Mouse (Mus musculus) thymus, adult 2 months (tissue): Measurements from ENCODE around the gene Stap1. TPM values are rescaled to one million over a fixed set of nuclear protein-coding genes. Genes with fewer than 3 reads are reported as not detected.
A peak's percentile ranks its signal among the peaks of the same experiment; 100 is the strongest.

Source experiments
- DNase-seq: peaks from one replicate; pipeline ENCODE4 v3.0.0; 2021
- H3K27ac ChIP-seq: fragments of 200-500 bp; 2 replicates; pipeline ENCODE4 v1.5.1; 2012; ENCODE audit warnings: low read length, control low read depth; ENCODE audit not compliant: control insufficient read depth, insufficient read depth
- H3K27me3 ChIP-seq: fragments of 200-500 bp; 2 replicates; pipeline ENCODE4 v1.6.1; 2012; ENCODE audit warnings: mild to moderate bottlenecking, low read length, moderate library complexity, mixed read lengths; ENCODE audit not compliant: control insufficient read depth, insufficient read depth
- H3K36me3 ChIP-seq: fragments of 200-500 bp; 2 replicates; pipeline ENCODE4 v1.6.1; 2012; ENCODE audit warnings: mild to moderate bottlenecking, low read length, moderate library complexity; ENCODE audit not compliant: control insufficient read depth, insufficient read depth
- H3K4me1 ChIP-seq: fragments of 200-500 bp; replicated peaks from 2 replicates; pipeline ENCODE4 v1.6.1; 2012; ENCODE audit warnings: low read length; ENCODE audit not compliant: control insufficient read depth, insufficient read depth
- H3K4me3 ChIP-seq: fragments of 200-500 bp; 2 replicates; pipeline ENCODE4 v1.5.1; 2012; ENCODE audit warnings: mild to moderate bottlenecking, low read length, control low read depth, moderate library complexity; ENCODE audit not compliant: control insufficient read depth, insufficient read depth
- CTCF ChIP-seq: fragments of 200-500 bp; IDR thresholded peaks from 2 replicates; pipeline ENCODE4 v1.5.1; 2012; ENCODE audit warnings: mild to moderate bottlenecking, control low read depth, low read length, moderate library complexity, borderline replicate concordance; ENCODE audit not compliant: control insufficient read depth, poor library complexity, insufficient read depth; ENCODE audit errors: extremely low read depth
- POLR2A ChIP-seq: fragments of 200-500 bp; IDR thresholded peaks from 2 replicates; pipeline ENCODE4 v1.6.1; 2012; ENCODE audit warnings: mild to moderate bottlenecking, low read length, control low read depth, moderate library complexity; ENCODE audit not compliant: control insufficient read depth, poor library complexity, insufficient read depth; ENCODE audit errors: extremely low read depth
- WGBS: fragments of 180-500 bp; shearing (Covaris S2); methylation state at CpG from one replicate; pipeline ENCODE4 v1.1.7; 2018; 5-methylcytosine and 5-hydroxymethylcytosine counted together
- polyA plus RNA-seq: library from polyadenylated mRNA; depleted of rRNA; stranded (reverse); fragments of >200 nt; gene quantifications from 2 replicates; pipeline ENCODE4 v1.2.3, GENCODE M21; 2012; rRNA removed

Gene Stap1
- polyA plus RNA-seq = 14.0 and 15.5 TPM in 2 replicates

DNA sequence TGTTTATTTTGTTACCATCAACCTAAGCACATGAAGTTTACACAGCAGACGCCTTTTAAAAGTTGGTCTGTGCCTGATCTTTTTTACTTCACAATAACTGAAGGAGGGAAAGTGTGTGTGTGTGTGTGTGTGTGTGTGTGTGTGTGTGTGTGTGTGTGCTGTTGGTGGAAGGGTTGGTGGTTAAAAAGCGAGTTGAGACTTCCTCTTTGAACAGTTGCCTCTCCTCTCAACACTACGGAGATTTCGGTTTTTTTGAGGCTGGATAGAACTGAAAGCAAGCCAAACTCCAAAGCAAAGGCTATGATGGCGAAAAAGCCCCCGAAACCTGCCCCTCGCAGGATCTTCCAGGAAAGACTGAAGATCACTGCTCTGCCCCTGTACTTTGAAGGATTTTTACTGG lies at the start of gene Stap1:
Gene Stap1, plus strand, starts transcription at position 209 of the 400 bp plus-strand sequence.
- H3K4me1 ChIP-seq = peaks cover 19% of the 10 kb centered on the region
- no peaks in the 10 kb centered on the region for H3K36me3 ChIP-seq
- H3K4me3 ChIP-seq = peak within 1 kb of the TSS; percentile 98
- TF ChIP-seq POLR2A = 0 out of 2 replicates have a peak, but pooled peaks have one; percentile 28
- no peak for TF ChIP-seq CTCF
- 5% methylated on average over 7 of the region's 7 CpGs for WGBS
- H3K27me3 ChIP-seq = no peaks in the 10 kb centered on the region
- H3K27ac ChIP-seq = peak within 1 kb of the TSS; percentile 100
- peak; percentile 57 for DNase-seq

DNA sequence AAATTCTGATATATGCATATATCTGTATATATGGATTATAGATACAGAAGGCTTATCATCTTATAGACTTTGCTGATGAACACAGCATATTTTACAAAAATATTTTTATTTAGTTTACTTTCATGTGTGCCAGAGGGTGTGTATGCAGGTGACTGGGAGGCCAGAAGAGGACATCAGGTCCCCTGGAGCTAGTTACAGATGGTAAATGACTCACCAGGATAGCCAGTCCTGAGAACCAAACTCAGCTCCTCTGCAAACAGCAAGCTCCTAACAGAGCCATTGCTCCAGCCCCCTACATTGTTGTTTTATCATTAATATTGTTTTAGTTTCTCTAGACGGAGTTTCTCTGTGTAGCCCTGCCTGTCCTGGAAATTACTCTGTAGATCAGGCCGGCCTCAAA lies 41.7 kb upstream of the Stap1 start:
- Histone ChIP-seq H3K36me3 (peaks cover 32% of the 10 kb centered on the region), H3K4me3 (no peak overlapping the region), H3K27me3 (no peaks in the 10 kb centered on the region), H3K27ac (no peak overlapping the region), H3K4me1 (no peaks in the 10 kb centered on the region)
- DNase-seq = no peak
- TF ChIP-seq POLR2A = no peak
- 97% methylated on average over 2 of the region's 2 CpGs for WGBS

DNA sequence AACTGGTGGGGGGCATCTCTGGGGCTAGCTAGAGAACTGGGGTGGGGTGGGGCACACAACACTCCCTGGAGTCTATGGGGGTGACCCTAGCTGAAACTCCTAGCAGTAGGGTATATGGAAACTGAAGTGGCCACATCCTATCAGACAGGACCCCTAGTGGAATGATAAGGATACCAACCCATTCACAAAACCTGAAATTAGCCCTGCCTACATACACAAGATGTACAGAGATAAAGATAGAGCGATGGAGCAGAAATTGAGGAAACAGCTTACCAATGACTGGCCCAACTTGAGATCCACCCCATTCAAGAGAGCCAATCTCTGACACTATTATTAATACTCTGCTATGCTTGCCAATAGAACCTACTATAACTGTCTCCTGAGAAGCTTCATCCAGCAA lies 8.0 kb upstream of the Stap1 start:
- DNase-seq = no peak
- H3K4me1 ChIP-seq = peaks cover 9% of the 10 kb centered on the region
- no peak overlapping the region for H3K27ac ChIP-seq
- WGBS = 80% methylated on average over 1 of the region's 1 CpGs
- no peaks in the 10 kb centered on the region for H3K27me3 ChIP-seq
- TF ChIP-seq POLR2A (no peak), CTCF (no peak)
- no peak overlapping the region for H3K4me3 ChIP-seq
- H3K36me3 ChIP-seq = no peaks in the 10 kb centered on the region; the same call in 1 of the 2 replicates

DNA sequence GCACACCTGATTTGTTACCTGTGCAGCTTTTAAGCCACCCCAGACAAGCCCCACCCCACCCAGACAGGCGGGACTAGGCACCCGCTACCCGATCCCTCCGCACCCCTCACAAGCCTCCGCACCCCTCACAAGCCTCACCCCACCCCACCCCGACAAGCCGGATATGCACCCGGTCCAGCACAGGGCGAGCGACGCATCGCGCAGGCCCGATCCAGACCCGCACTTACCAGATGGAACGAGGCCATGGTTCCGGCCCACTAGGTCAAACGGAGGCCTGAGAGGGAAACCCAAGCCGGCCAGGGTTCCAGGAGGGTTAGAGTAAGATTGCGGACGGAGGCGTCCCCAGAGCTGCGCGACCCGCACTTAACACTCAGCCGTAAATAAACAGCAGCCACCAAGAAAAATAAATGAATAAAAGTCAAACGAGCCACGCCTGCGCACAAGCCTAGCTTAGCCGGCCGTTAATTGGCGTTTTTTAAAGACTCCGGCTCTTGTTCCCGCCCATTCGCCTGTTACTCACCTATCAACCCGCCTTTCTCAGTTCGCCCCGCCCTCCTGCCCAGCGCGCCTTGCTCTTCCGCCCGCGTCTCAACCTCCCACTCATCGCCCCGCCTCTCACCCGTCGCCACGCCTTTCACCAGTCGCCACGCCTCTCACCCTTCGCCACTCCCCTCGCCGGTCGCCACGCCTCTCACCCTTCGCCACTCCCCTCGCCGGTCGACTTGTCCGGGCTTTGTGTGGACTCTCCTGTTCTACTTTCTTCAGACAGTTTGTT lies 6.3 kb upstream of the Stap1 start, which contains the start of gene Cenpc1:
Gene Cenpc1, minus strand, starts transcription at position 483 of the 775 bp plus-strand sequence.
- H3K36me3 ChIP-seq = no peaks in the 10 kb centered on the region
- H3K4me1 ChIP-seq = peaks cover 10% of the 10 kb centered on the region
- H3K27ac ChIP-seq = peak within 1 kb of the TSS; percentile 66
- under 1% methylated on average over 59 of the region's 60 CpGs for WGBS
- DNase-seq = peak; percentile 99
- no peaks in the 10 kb centered on the region for H3K27me3 ChIP-seq
- TF ChIP-seq POLR2A (peak; percentile 77), CTCF (no peak)
- H3K4me3 ChIP-seq = peak within 1 kb of the TSS; percentile 75

DNA sequence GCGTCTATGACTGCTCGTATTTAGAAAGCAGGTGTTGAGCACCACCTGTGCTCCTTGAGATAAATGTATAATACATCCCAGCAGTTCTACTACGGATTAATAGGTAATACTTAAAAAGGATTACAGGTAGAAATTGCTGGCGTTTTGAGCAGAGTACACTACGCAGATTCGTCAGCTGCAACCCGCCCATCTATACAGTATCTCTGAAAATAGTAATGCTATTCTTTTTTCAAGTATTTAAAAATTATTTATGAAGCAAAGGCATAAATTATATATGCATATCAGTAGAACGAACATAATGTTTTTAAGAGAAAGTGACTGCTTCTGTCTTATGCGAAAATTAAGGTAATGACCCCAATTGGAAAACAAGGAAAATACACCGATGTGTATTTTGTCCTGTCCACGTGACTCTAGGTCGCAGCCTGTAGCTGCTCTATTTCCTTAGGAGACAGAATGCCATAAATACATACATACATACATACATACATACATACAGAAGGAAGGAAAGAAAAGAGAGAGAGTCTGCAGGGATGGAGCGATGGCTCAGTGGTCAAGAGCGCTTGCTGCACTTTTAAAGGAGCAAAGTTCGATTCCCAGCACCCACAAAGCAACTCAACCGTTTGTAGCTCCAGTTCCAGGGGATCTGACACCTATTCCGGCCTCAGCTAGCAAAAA lies 5.5 kb upstream of the Stap1 start:
- no peaks in the 10 kb centered on the region for H3K36me3 ChIP-seq
- peak overlapping the region; percentile 37 for H3K4me3 ChIP-seq
- no peak for DNase-seq
- H3K4me1 ChIP-seq = peaks cover 12% of the 10 kb centered on the region
- TF ChIP-seq POLR2A (no peak), CTCF (no peak)
- H3K27me3 ChIP-seq = no peaks in the 10 kb centered on the region
- under 1% methylated on average over 17 of the region's 17 CpGs for WGBS
- peak overlapping the region; percentile 62 for H3K27ac ChIP-seq

DNA sequence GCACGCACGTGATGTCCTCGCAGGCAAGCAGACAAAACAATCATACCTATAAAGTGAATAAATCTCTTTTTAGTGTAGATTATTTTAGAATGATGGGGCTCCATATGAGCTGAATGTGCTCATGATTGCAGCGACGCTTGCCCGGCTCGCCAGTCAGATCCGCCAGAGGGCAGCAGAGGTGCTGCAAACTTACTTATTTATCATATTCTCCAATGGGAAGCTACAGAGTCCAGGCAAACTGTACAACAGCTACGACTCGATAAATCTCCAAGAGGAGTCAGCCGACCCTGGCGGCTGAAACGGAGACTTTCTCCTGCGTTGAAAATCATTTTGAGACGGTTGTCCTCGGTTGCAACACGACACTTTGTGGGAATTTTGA lies 5.0 kb upstream of the Stap1 start:
- peak; percentile 90 for DNase-seq
- Histone ChIP-seq H3K4me1 (peaks cover 12% of the 10 kb centered on the region), H3K36me3 (no peaks in the 10 kb centered on the region), H3K4me3 (peak overlapping the region; percentile 51), H3K27me3 (no peaks in the 10 kb centered on the region), H3K27ac (peak overlapping the region; percentile 62)
- peak; percentile 88 for TF ChIP-seq CTCF
- no peak for TF ChIP-seq POLR2A
- WGBS = under 1% methylated on average over 17 of the region's 17 CpGs
